Mouse (Mus musculus) spleen, adult 12 weeks (tissue): ENCODE data around the gene Hoxa6.
A peak's percentile ranks its signal among the peaks of the same experiment; 100 is the strongest.

ENCODE experiments used
- DNase-seq: peaks from one replicate; pipeline ENCODE4 v3.0.0; 2022; ENCODE audit warnings: low spot score

Hoxa6 gene

GRCm38 (mm10) chr6:52241001-52241621 lies 32.6 kb upstream of the Hoxa6 start:
- DNase-seq = no peak

GRCm38 (mm10) chr6:52240389-52241000 lies 32.0 kb upstream of the Hoxa6 start, which contains the start of gene Hoxa10:
Gene Hoxa10 (minus strand): TSS chr6:52240854.
- DNase-seq = peak; percentile 51

- DNase-seq = no peak
These were observed 31.3 kb upstream of the Hoxa6 start for GRCm38 (mm10) chr6:52239625-52240388.

- no peak for DNase-seq
These were observed 30.5 kb upstream of the Hoxa6 start for GRCm38 (mm10) chr6:52238976-52239375.

- DNase-seq = no peak
These were observed 29.6 kb upstream of the Hoxa6 start for GRCm38 (mm10) chr6:52238155-52238545.

GRCm38 (mm10) chr6:52237346-52238154 lies 29.0 kb upstream of the Hoxa6 start:
- no peak for DNase-seq

- DNase-seq = no peak
These were observed 28.3 kb upstream of the Hoxa6 start for GRCm38 (mm10) chr6:52236806-52237205.

GRCm38 (mm10) chr6:52235866-52236265 lies 27.3 kb upstream of the Hoxa6 start:
- no peak for DNase-seq

GRCm38 (mm10) chr6:52235267-52235666 lies 26.7 kb upstream of the Hoxa6 start:
- DNase-seq = no peak

- no peak for DNase-seq
These were observed 26.1 kb upstream of the Hoxa6 start for GRCm38 (mm10) chr6:52234428-52235140.

- no peak for DNase-seq
These were observed 25.3 kb upstream of the Hoxa6 start for GRCm38 (mm10) chr6:52233546-52234427.

GRCm38 (mm10) chr6:52232984-52233545 lies 24.5 kb upstream of the Hoxa6 start:
- DNase-seq = no peak

GRCm38 (mm10) chr6:52232568-52232965 lies 24.0 kb upstream of the Hoxa6 start:
- no peak for DNase-seq

- DNase-seq = no peak
These were observed 23.5 kb upstream of the Hoxa6 start for GRCm38 (mm10) chr6:52231885-52232567.

GRCm38 (mm10) chr6:52230516-52231165 lies 22.1 kb upstream of the Hoxa6 start, which contains the start of gene Hoxa9:
Gene Hoxa9 (minus strand): TSS chr6:52231089.
- DNase-seq = no peak

- DNase-seq = no peak
These were observed 21.3 kb upstream of the Hoxa6 start for GRCm38 (mm10) chr6:52229558-52230416.

- no peak for DNase-seq
These were observed 20.2 kb upstream of the Hoxa6 start for GRCm38 (mm10) chr6:52228475-52229465.
